Mouse (Mus musculus) heart, embryonic 14.5 days (tissue): ENCODE data around the gene Hist2h2ac. TPM values are rescaled to one million over a fixed set of nuclear protein-coding genes. Genes with fewer than 3 reads are reported as not detected.
A peak's percentile ranks its signal among the peaks of the same experiment; 100 is the strongest.
"Not testable (repeated sequence)": the region's sequence is repeated elsewhere in the genome, so short reads cannot be mapped to it uniquely, and the experiment has no call there.

Experiments
- ATAC-seq: fragments of 200-750 bp; cut with Nextera tagmentation; 2 replicates; pipeline ENCODE4 v1.8.0; 2017; ENCODE audit warnings: low read depth, moderate TSS enrichment; ENCODE audit not compliant: insufficient number of reproducible peaks, insufficient read depth, low FRiP score
- H3K27ac ChIP-seq, 2 experiments: fragments of 200-500 bp in 1 of 2; fragments of 300-500 bp in 1 of 2; sonication (generic) in 1 of 2; replicated peaks in 1 of 2; 2 replicates each; pipeline ENCODE4 v1.5.1; 2012 to 2014; ENCODE audit warnings: low read depth in 2 of 2, low read length in 2 of 2, control low read depth in 1 of 2, mild to moderate bottlenecking in 1 of 2, mixed read lengths in 1 of 2; ENCODE audit not compliant: control insufficient read depth in 1 of 2, insufficient read depth in 1 of 2
- H3K27me3 ChIP-seq: fragments of 300-500 bp; sonication (generic); 2 replicates; pipeline ENCODE4 v1.6.1; 2014; ENCODE audit warnings: mild to moderate bottlenecking, low read length, control low read depth; ENCODE audit not compliant: control insufficient read depth, insufficient read depth
- H3K36me3 ChIP-seq: fragments of 300-500 bp; sonication (generic); 2 replicates; pipeline ENCODE4 v1.6.1; 2014; ENCODE audit warnings: mild to moderate bottlenecking, control low read depth, low read length, mixed read lengths; ENCODE audit not compliant: control insufficient read depth, insufficient read depth
- H3K4me1 ChIP-seq, 2 experiments: fragments of 200-500 bp in 1 of 2; fragments of 300-500 bp in 1 of 2; sonication (generic) in 1 of 2; 2 replicates each; pipeline ENCODE4 v1.6.1; 2012 to 2014; ENCODE audit warnings: low read length in 2 of 2, control low read depth in 1 of 2, mixed read lengths in 1 of 2; ENCODE audit not compliant: control insufficient read depth in 2 of 2, insufficient read depth in 2 of 2
- H3K4me2 ChIP-seq: fragments of 300-500 bp; sonication (generic); 2 replicates; pipeline ENCODE4 v1.6.1; 2014; ENCODE audit warnings: mild to moderate bottlenecking, low read length
- H3K4me3 ChIP-seq, 2 experiments: fragments of 200-500 bp in 1 of 2; fragments of 300-500 bp in 1 of 2; sonication (generic) in 1 of 2; 2 replicates each; pipeline ENCODE4 v1.5.1; 2012 to 2014; ENCODE audit warnings: low read length in 2 of 2, mild to moderate bottlenecking in 2 of 2, control low read depth in 1 of 2, low read depth in 1 of 2, moderate library complexity in 1 of 2; ENCODE audit not compliant: control insufficient read depth in 1 of 2, insufficient read depth in 1 of 2
- H3K9ac ChIP-seq: fragments of 300-500 bp; sonication (generic); 2 replicates; pipeline ENCODE4 v1.6.1; 2014; ENCODE audit warnings: mild to moderate bottlenecking, low read length
- H3K9me3 ChIP-seq: fragments of 300-500 bp; sonication (generic); 2 replicates; pipeline ENCODE4 v1.6.1; 2016; ENCODE audit warnings: low read length, control low read depth; ENCODE audit not compliant: control insufficient read depth
- WGBS: fragments of 180-500 bp; shearing (Covaris S2); extraction: QIAGEN DNeasy Blood & Tissue Kit; methylation state at CpG from one replicate; pipeline ENCODE4 v1.1.7; 2014; 5-methylcytosine and 5-hydroxymethylcytosine counted together
- polyA plus RNA-seq: library from polyadenylated mRNA; unstranded; fragments of >200 nt; fragmentation: Nextera tagmentation; extraction: Ambion mirVana; gene quantifications from 2 replicates; pipeline ENCODE4 v1.2.1, GENCODE M21; 2014

The Hist2h2ac gene
- polyA plus RNA-seq, 1 experiment from 2014 or later = 4.7 TPM

GRCm38 (mm10) chr3:96246427-96246856, 25.8 kb upstream of the Hist2h2ac start, which contains the start of gene Hist2h3c1:
Gene Hist2h3c1 (plus strand): TSS chr3:96246685.
- H3K9ac ChIP-seq = peak within 1 kb of the TSS; percentile 74
- not testable (repeated sequence) for H3K36me3 ChIP-seq, H3K9me3 ChIP-seq, H3K27me3 ChIP-seq
- peak within 1 kb of the TSS; percentile 72 for H3K4me2 ChIP-seq
- peaks cover 6 to 36% of the 10 kb centered on the region in 2 experiments for H3K4me1 ChIP-seq
- peak within 1 kb of the TSS; percentile 65 to 85 for H3K27ac ChIP-seq
- WGBS = 0% methylated on average over 2 of the region's 47 CpGs
- H3K4me3 ChIP-seq = peak within 1 kb of the TSS; percentile 43 to 49
- peak; percentile 92 for ATAC-seq

GRCm38 (mm10) chr3:96246018-96246417, 25.3 kb upstream of the Hist2h2ac start:
- H3K27me3 ChIP-seq, H3K9me3 ChIP-seq, H3K36me3 ChIP-seq, ATAC-seq: not testable (repeated sequence)
- peak overlapping the region; percentile 28 to 49 for H3K4me3 ChIP-seq
- WGBS = 0% methylated on average over 10 of the region's 21 CpGs
- H3K27ac ChIP-seq = peak overlapping the region; percentile 65 to 85; a peak in 2 of 4 replicates
- peaks cover 6 to 36% of the 10 kb centered on the region in 2 experiments for H3K4me1 ChIP-seq
- peak overlapping the region; percentile 67; the same call in 1 of the 2 replicates for H3K9ac ChIP-seq
- peak overlapping the region; percentile 35; the same call in 1 of the 2 replicates for H3K4me2 ChIP-seq

GRCm38 (mm10) chr3:96245003-96245886, 24.6 kb upstream of the Hist2h2ac start, which contains the start of gene Hist2h2aa1:
Gene Hist2h2aa1 (plus strand): TSS chr3:96245497.
- Histone ChIP-seq H3K4me2 (peak within 1 kb of the TSS; percentile 74), H3K27ac (peak within 1 kb of the TSS; percentile 98), H3K4me1 (peaks cover 6 to 39% of the 10 kb centered on the region in 2 experiments), H3K4me3 (peak within 1 kb of the TSS; percentile 48 to 67), H3K9ac (peak within 1 kb of the TSS; percentile 91)
- H3K9me3 ChIP-seq, H3K36me3 ChIP-seq, H3K27me3 ChIP-seq: not testable (repeated sequence)
- under 1% methylated on average over 27 of the region's 88 CpGs for WGBS
- ATAC-seq = peak; percentile 88

GRCm38 (mm10) chr3:96243921-96244572, 23.4 kb upstream of the Hist2h2ac start:
- peak overlapping the region; percentile 74 for H3K4me2 ChIP-seq
- H3K4me3 ChIP-seq = no peak overlapping the region
- peak overlapping the region; percentile 76 to 98 for H3K27ac ChIP-seq
- no peak for ATAC-seq
- H3K9me3 ChIP-seq = no peaks in the 10 kb centered on the region
- peak overlapping the region; percentile 91 for H3K9ac ChIP-seq
- H3K36me3 ChIP-seq = no peaks in the 10 kb centered on the region
- WGBS = 74% methylated on average over 7 of the region's 7 CpGs
- peaks cover 6 to 33% of the 10 kb centered on the region in 2 experiments for H3K4me1 ChIP-seq
- H3K27me3 ChIP-seq = no peaks in the 10 kb centered on the region

GRCm38 (mm10) chr3:96240799-96241197, 20.1 kb upstream of the Hist2h2ac start:
- H3K27me3 ChIP-seq = no peaks in the 10 kb centered on the region
- peak overlapping the region; percentile 65 for H3K9ac ChIP-seq
- no peaks in the 10 kb centered on the region for H3K36me3 ChIP-seq
- peak overlapping the region; percentile 57 for H3K4me2 ChIP-seq
- H3K27ac ChIP-seq = peak overlapping the region; percentile 67 to 77
- no peaks in the 10 kb centered on the region for H3K9me3 ChIP-seq
- no peak for ATAC-seq
- H3K4me1 ChIP-seq = peaks cover 10 to 31% of the 10 kb centered on the region in 2 experiments
- peak overlapping the region in 1 of 2 experiments; percentile 8; a peak in 2 of 4 replicates for H3K4me3 ChIP-seq
- WGBS = 82% methylated on average over 9 of the region's 9 CpGs

- Histone ChIP-seq H3K27ac (peak within 1 kb of the TSS; percentile 77 to 91), H3K4me2 (peak within 1 kb of the TSS; percentile 57), H3K9ac (peak within 1 kb of the TSS; percentile 65), H3K4me3 (peak within 1 kb of the TSS; percentile 29 to 51), H3K4me1 (peaks cover 10 to 31% of the 10 kb centered on the region in 2 experiments)
- H3K36me3 ChIP-seq, H3K27me3 ChIP-seq, H3K9me3 ChIP-seq: not testable (repeated sequence)
- 6% methylated on average over 19 of the region's 85 CpGs for WGBS
- ATAC-seq = peak; percentile 82
Observed at GRCm38 (mm10) chr3:96239949-96240798, 19.5 kb upstream of the Hist2h2ac start, which contains the start of gene Hist2h2aa2. Gene Hist2h2aa2 (minus strand): TSS chr3:96240276.
